Mouse (Mus musculus) embryonic facial prominence, embryonic 10.5 days (tissue): ENCODE data around the gene Serpine1. TPM values are rescaled to one million over a fixed set of nuclear protein-coding genes. Genes with fewer than 3 reads are reported as not detected.
A peak's percentile ranks its signal among the peaks of the same experiment; 100 is the strongest.

ENCODE experiments used
- DNase-seq: peaks from one replicate; pipeline ENCODE4 v3.0.0-alpha.2; 2017; ENCODE audit warnings: low spot score
- H3K27ac ChIP-seq: fragments of 300-500 bp; sonication (generic); replicated peaks from 2 replicates; pipeline ENCODE4 v1.5.1; 2016; ENCODE audit warnings: mild to moderate bottlenecking
- H3K27me3 ChIP-seq: fragments of 300-500 bp; sonication (generic); replicated peaks from 2 replicates; pipeline ENCODE4 v1.6.1; 2016; ENCODE audit warnings: low read depth, mild to moderate bottlenecking; ENCODE audit not compliant: poor library complexity, severe bottlenecking
- H3K36me3 ChIP-seq: fragments of 300-500 bp; sonication (generic); replicated peaks from 2 replicates; pipeline ENCODE4 v1.6.1; 2016; ENCODE audit warnings: mild to moderate bottlenecking, moderate library complexity
- H3K4me1 ChIP-seq: fragments of 300-500 bp; sonication (generic); 2 replicates; pipeline ENCODE4 v1.6.1; 2016
- H3K4me3 ChIP-seq: fragments of 300-500 bp; sonication (generic); 2 replicates; pipeline ENCODE4 v1.5.1; 2016; ENCODE audit warnings: mild to moderate bottlenecking, moderate library complexity
- H3K9me3 ChIP-seq: fragments of 300-500 bp; sonication (generic); 2 replicates; pipeline ENCODE4 v1.6.1; 2016; ENCODE audit warnings: mild to moderate bottlenecking
- WGBS: fragments of 180-500 bp; shearing (Covaris S2); methylation state at CpG from one replicate; pipeline ENCODE4 v1.1.7; 2016; 5-methylcytosine and 5-hydroxymethylcytosine counted together
- polyA plus RNA-seq: library from polyadenylated mRNA; unstranded; fragments of >200 nt; fragmentation: Nextera tagmentation; extraction: Ambion mirVana; gene quantifications from 2 replicates; pipeline ENCODE4 v1.2.1, GENCODE M21; 2016

Gene Serpine1
- polyA plus RNA-seq, 1 experiment from 2014 or later = 0.12 TPM

- WGBS = 66% methylated on average over 6 of the region's 6 CpGs
- Histone ChIP-seq H3K9me3 (peaks cover 10% of the 10 kb centered on the region; the same call in 1 of the 2 replicates), H3K4me3 (no peak overlapping the region), H3K27me3 (no peaks in the 10 kb centered on the region), H3K4me1 (peaks cover 4% of the 10 kb centered on the region), H3K36me3 (peaks cover 21% of the 10 kb centered on the region), H3K27ac (no peak overlapping the region)
- DNase-seq = no peak
Observed at GRCm38 (mm10) chr5:137108111-137108510, 36.0 kb upstream of the Serpine1 start.

- 85% methylated on average over 8 of the region's 8 CpGs for WGBS
- Histone ChIP-seq H3K9me3 (peaks cover 6% of the 10 kb centered on the region; the same call in 1 of the 2 replicates), H3K36me3 (peaks cover 17% of the 10 kb centered on the region), H3K4me1 (peaks cover 8% of the 10 kb centered on the region), H3K4me3 (no peak overlapping the region), H3K27me3 (no peaks in the 10 kb centered on the region), H3K27ac (no peak overlapping the region)
- no peak for DNase-seq
Observed at GRCm38 (mm10) chr5:137107670-137108069, 35.6 kb upstream of the Serpine1 start.

- Histone ChIP-seq H3K9me3 (peaks cover 3% of the 10 kb centered on the region; the same call in 1 of the 2 replicates), H3K27me3 (no peaks in the 10 kb centered on the region), H3K4me3 (no peak overlapping the region; the same call in 1 of the 2 replicates), H3K36me3 (peaks cover 10% of the 10 kb centered on the region), H3K27ac (no peak overlapping the region), H3K4me1 (peaks cover 9% of the 10 kb centered on the region)
- WGBS = 10% methylated on average over 6 of the region's 6 CpGs
- DNase-seq = peak; percentile 82
Observed at GRCm38 (mm10) chr5:137107024-137107423, 35.0 kb upstream of the Serpine1 start.

- H3K4me3 ChIP-seq = no peak overlapping the region
- peaks cover 4% of the 10 kb centered on the region; the same call in 1 of the 2 replicates for H3K36me3 ChIP-seq
- H3K9me3 ChIP-seq = peaks cover 3% of the 10 kb centered on the region; the same call in 1 of the 2 replicates
- no peaks in the 10 kb centered on the region for H3K27me3 ChIP-seq
- H3K27ac ChIP-seq = no peak overlapping the region
- WGBS = 75% methylated on average over 4 of the region's 4 CpGs
- DNase-seq = no peak
- peaks cover 9% of the 10 kb centered on the region for H3K4me1 ChIP-seq
Observed at GRCm38 (mm10) chr5:137106434-137106833, 34.4 kb upstream of the Serpine1 start.

GRCm38 (mm10) chr5:137103969-137104368 is 31.9 kb upstream of the Serpine1 start:
- Histone ChIP-seq H3K36me3 (no peaks in the 10 kb centered on the region), H3K27ac (no peak overlapping the region), H3K9me3 (no peaks in the 10 kb centered on the region), H3K4me3 (no peak overlapping the region), H3K27me3 (no peaks in the 10 kb centered on the region), H3K4me1 (peaks cover 9% of the 10 kb centered on the region)
- DNase-seq = no peak
- 91% methylated on average over 2 of the region's 2 CpGs for WGBS

GRCm38 (mm10) chr5:137102575-137103522 is 30.8 kb upstream of the Serpine1 start:
- WGBS = 66% methylated on average over 28 of the region's 28 CpGs
- H3K4me3 ChIP-seq = no peak overlapping the region
- H3K27me3 ChIP-seq = no peaks in the 10 kb centered on the region
- H3K4me1 ChIP-seq = peaks cover 9% of the 10 kb centered on the region
- DNase-seq = no peak
- peak overlapping the region; percentile 49; the same call in 1 of the 2 replicates for H3K27ac ChIP-seq
- no peaks in the 10 kb centered on the region for H3K9me3 ChIP-seq
- no peaks in the 10 kb centered on the region for H3K36me3 ChIP-seq

- H3K36me3 ChIP-seq = no peaks in the 10 kb centered on the region
- no peak for DNase-seq
- peaks cover 9% of the 10 kb centered on the region for H3K4me1 ChIP-seq
- no peaks in the 10 kb centered on the region for H3K9me3 ChIP-seq
- no peaks in the 10 kb centered on the region for H3K27me3 ChIP-seq
- H3K4me3 ChIP-seq = no peak overlapping the region
- 79% methylated on average over 10 of the region's 10 CpGs for WGBS
- H3K27ac ChIP-seq = no peak overlapping the region
Observed at GRCm38 (mm10) chr5:137102078-137102477, 30.0 kb upstream of the Serpine1 start.

GRCm38 (mm10) chr5:137100660-137101059 is 28.6 kb upstream of the Serpine1 start:
- 59% methylated on average over 4 of the region's 4 CpGs for WGBS
- no peak overlapping the region for H3K4me3 ChIP-seq
- H3K9me3 ChIP-seq = no peaks in the 10 kb centered on the region

GRCm38 (mm10) chr5:137098418-137098817 is 26.4 kb upstream of the Serpine1 start:
- peaks cover 10% of the 10 kb centered on the region for H3K4me1 ChIP-seq
- no peaks in the 10 kb centered on the region for H3K9me3 ChIP-seq
- H3K27ac ChIP-seq = no peak overlapping the region
- no peak overlapping the region for H3K4me3 ChIP-seq
- 70% methylated on average over 11 of the region's 11 CpGs for WGBS
- H3K27me3 ChIP-seq = no peaks in the 10 kb centered on the region
- no peaks in the 10 kb centered on the region for H3K36me3 ChIP-seq
- no peak for DNase-seq

More at GRCm38 (mm10) chr5:137100660-137101059, 28.6 kb upstream of the Serpine1 start:
- DNase-seq = no peak
- no peaks in the 10 kb centered on the region for H3K36me3 ChIP-seq
- H3K27me3 ChIP-seq = no peaks in the 10 kb centered on the region
- no peak overlapping the region for H3K27ac ChIP-seq
- peaks cover 6% of the 10 kb centered on the region for H3K4me1 ChIP-seq

- DNase-seq = no peak
- WGBS = 85% methylated on average over 1 of the region's 1 CpGs
- Histone ChIP-seq H3K9me3 (no peaks in the 10 kb centered on the region), H3K27ac (no peak overlapping the region), H3K36me3 (no peaks in the 10 kb centered on the region), H3K4me3 (no peak overlapping the region), H3K27me3 (no peaks in the 10 kb centered on the region), H3K4me1 (peaks cover 8% of the 10 kb centered on the region)
Observed at GRCm38 (mm10) chr5:137096037-137096436, 24.0 kb upstream of the Serpine1 start.

GRCm38 (mm10) chr5:137095135-137095534 is 23.1 kb upstream of the Serpine1 start:
- H3K9me3 ChIP-seq = no peaks in the 10 kb centered on the region
- H3K36me3 ChIP-seq = no peaks in the 10 kb centered on the region
- no peak overlapping the region for H3K27ac ChIP-seq
- no peak overlapping the region for H3K4me3 ChIP-seq
- DNase-seq = no peak
- peaks cover 8% of the 10 kb centered on the region for H3K4me1 ChIP-seq
- no peaks in the 10 kb centered on the region for H3K27me3 ChIP-seq
- 89% methylated on average over 10 of the region's 10 CpGs for WGBS

- no peak overlapping the region for H3K4me3 ChIP-seq
- H3K9me3 ChIP-seq = no peaks in the 10 kb centered on the region
- DNase-seq = no peak
- no peaks in the 10 kb centered on the region for H3K36me3 ChIP-seq
- H3K27me3 ChIP-seq = no peaks in the 10 kb centered on the region
- WGBS = 75% methylated on average over 9 of the region's 9 CpGs
- H3K27ac ChIP-seq = no peak overlapping the region
- peaks cover 8% of the 10 kb centered on the region for H3K4me1 ChIP-seq
Observed at GRCm38 (mm10) chr5:137093720-137094119, 21.7 kb upstream of the Serpine1 start.

- Histone ChIP-seq H3K27me3 (no peaks in the 10 kb centered on the region), H3K27ac (peak overlapping the region; percentile 30; the same call in 1 of the 2 replicates), H3K4me1 (peaks cover 8% of the 10 kb centered on the region), H3K4me3 (no peak overlapping the region), H3K36me3 (no peaks in the 10 kb centered on the region), H3K9me3 (peaks cover 5% of the 10 kb centered on the region)
- no peak for DNase-seq
- WGBS = 59% methylated on average over 6 of the region's 6 CpGs
Observed at GRCm38 (mm10) chr5:137091560-137091959, 19.5 kb upstream of the Serpine1 start.
